Mouse (Mus musculus) testis, adult 10 weeks (tissue): Measurements from ENCODE around the gene 2610507B11Rik. TPM values are rescaled to one million over a fixed set of nuclear protein-coding genes. Genes with fewer than 3 reads are reported as not detected.

Source experiments
- polyA plus RNA-seq: library from polyadenylated mRNA; stranded (reverse); fragments of 350-450 nt; fragmentation: Illumina TruSeq; extraction: RNeasy Lipid Tissue Mini Kit (QIAGEN cat#74804); gene quantifications from one replicate; pipeline ENCODE4 v1.2.3, GENCODE M21; 2014; ENCODE audit warnings: low read depth, low replicate concordance

Gene 2610507B11Rik
- polyA plus RNA-seq, result 126 TPM

DNA sequence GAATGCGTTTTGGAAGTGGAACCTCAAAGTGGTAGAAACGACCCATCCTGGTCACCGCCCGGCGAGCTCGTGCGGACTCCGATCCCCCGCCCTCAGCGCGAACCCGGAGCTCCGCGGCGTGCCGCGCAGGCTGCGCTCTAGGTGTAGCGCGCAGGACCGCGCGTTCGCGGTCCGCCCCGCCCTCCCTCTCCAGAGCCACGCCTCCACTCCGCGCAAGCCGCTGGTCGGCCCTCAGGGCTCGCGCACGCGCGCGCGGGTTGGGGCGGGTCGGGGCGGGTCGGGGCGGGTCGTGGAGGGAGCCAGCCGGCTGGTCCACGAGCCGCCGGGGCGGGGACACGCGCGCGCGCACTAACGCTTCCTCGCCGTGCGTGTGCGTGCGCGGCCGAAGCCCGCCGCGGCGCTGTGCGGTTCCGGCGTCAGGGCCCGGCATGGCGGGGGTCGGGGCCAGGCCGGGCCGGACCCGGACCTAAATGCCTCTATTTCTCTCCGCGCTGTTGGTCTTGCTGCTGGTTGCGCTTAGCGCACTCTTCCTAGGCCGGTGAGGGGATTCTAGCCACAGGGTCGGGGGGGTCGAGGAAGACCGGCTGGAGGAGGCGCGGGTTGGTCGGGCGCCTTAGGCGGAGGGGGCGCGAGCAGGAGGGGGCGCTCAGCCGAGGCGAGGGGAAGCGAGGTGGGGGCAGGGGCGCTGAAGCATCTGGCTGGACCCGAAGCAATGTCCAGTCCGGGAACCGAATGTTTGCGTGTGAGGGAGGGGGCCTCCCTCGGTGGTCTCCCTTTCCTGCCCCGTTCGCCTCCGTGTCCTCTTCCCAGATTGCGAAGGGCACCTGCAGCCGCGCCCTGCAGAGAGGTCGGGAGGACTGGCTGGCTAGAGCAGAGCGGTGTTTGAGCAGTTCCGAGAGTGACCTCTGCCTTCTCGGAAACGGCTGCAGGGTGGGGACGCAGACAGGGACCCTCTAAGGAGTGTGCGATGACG is at the start of gene 2610507B11Rik:
2610507B11Rik (plus strand) TSS at position 373 of the 973 bp plus-strand sequence.

DNA sequence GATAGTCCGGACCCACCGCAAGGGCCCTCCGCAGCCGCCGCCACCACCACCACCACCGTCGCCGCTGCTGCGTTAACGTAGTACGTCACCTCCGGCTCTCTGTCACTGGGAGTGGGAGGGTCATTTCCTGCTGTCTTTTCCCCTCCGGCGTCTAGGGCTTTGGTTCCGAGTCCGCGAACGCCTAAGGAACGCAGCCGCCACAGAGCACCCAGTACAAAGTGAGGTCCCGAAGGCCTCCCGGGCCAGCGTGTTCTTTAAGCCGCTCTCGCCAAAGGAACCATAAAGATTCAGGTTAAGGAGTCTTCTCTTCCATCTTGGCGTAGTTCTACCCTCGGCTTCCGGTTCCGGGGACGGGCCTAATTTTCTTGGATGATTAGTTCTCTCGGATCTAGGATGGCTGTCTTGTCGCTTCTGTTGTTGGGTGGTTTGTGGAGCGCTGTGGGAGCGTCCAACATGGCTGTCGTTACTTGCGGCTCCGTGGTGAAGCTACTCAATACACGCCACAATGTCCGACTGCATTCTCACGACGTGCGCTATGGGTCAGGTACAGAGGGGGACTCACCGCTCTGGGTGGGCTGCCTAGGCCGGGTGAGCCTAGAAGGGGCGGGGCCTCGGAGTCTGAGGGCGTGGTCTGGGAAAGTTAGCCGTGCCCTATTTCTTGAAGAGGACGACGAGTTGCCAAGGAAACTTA is 15.8 kb upstream of the 2610507B11Rik start, which contains the start of the genes Sdf2 and Supt6:
Sdf2 (plus strand) TSS at position 120 of the 691 bp plus-strand sequence.
Supt6 (minus strand) TSS at position 361 of the 691 bp plus-strand sequence.

GRCm38 (mm10) chr11:78290654-78291053 is 29.1 kb downstream of the 2610507B11Rik start, which contains the start of gene BC030499:
TSS of gene BC030499 (plus strand) at chr11:78290841.

DNA sequence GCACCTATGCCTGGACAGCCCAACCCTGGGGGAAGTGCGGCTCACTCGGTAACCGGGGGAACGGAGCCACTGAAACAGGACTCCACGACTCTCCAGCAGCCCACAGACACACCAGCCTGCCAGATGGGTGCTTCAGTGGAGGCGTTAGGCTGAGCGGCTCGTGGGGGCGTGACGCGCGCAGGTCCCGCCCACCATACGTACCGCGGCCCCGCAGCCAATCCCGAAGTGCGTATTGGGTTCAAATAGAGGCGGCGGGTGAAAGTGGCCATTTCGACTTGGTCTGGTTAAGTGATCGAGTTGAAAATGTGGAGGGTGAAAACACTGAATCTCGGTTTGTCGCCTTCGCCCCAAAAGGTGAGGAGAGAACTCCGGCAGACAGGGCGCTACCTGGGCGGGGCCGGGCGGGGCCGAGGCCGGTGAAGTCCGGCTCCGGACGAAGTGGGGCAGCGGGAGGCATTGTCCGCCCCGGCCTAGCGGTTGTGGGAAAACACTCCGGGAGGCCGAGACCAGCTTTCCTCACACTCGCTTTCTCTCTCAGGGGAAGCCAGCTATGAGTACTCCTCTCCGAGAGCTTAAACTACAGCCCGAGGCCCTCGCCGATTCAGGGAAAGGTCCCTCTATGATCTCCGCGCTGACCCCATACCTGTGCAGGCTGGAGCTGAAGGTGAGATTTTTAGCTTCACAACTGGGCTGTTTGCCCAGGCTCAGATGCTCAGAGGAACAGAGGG is 40.0 kb downstream of the 2610507B11Rik start, which contains the start of gene Spag5:
Spag5 (plus strand) TSS at position 173 of the 728 bp plus-strand sequence.

GRCm38 (mm10) chr11:78322860-78323259 is 61.3 kb downstream of the 2610507B11Rik start, which contains the start of gene Aldoc:
TSS of gene Aldoc (plus strand) at chr11:78322968.

GRCm38 (mm10) chr11:78327634-78328511 is 66.3 kb downstream of the 2610507B11Rik start, which contains the start of gene Pigs:
TSS of gene Pigs (plus strand) at chr11:78328415.

Other genes starting within 250 kb of the 2610507B11Rik start
- 3.7 TPM for gene Dhrs13, start 229.5 kb upstream of the 2610507B11Rik start, polyA plus RNA-seq
- 3.7 TPM for gene Flot2, start 223.8 kb upstream of the 2610507B11Rik start, polyA plus RNA-seq
- 4.5 TPM for gene Eral1, start 181.4 kb upstream of the 2610507B11Rik start, polyA plus RNA-seq
- gene Fam222b, start 167.1 kb upstream of the 2610507B11Rik start, polyA plus RNA-seq, result 4.6 TPM
- 0.08 TPM for gene Traf4, start 96.2 kb upstream of the 2610507B11Rik start, polyA plus RNA-seq
- gene Nek8, start 85.1 kb upstream of the 2610507B11Rik start, polyA plus RNA-seq, result 5.8 TPM
- 44.7 TPM for gene Tlcd1, start 85.0 kb upstream of the 2610507B11Rik start, polyA plus RNA-seq
- gene Rpl23a, start 78.2 kb upstream of the 2610507B11Rik start, polyA plus RNA-seq, result 243 TPM
- 2.0 TPM for gene Rab34, start 73.3 kb upstream of the 2610507B11Rik start, polyA plus RNA-seq
- 338 TPM for gene Proca1, start 68.4 kb upstream of the 2610507B11Rik start, polyA plus RNA-seq
- 11.0 TPM for gene Sdf2, start 16.0 kb upstream of the 2610507B11Rik start, polyA plus RNA-seq
- gene Supt6, start 15.8 kb upstream of the 2610507B11Rik start, polyA plus RNA-seq, result 19.5 TPM
- 0.46 TPM for gene BC030499, start 29.1 kb downstream of the 2610507B11Rik start, polyA plus RNA-seq
- 48.0 TPM for gene Spag5, start 39.8 kb downstream of the 2610507B11Rik start, polyA plus RNA-seq
- gene Aldoc, start 61.2 kb downstream of the 2610507B11Rik start, polyA plus RNA-seq, result 4.2 TPM
- gene Pigs, start 66.7 kb downstream of the 2610507B11Rik start, polyA plus RNA-seq, result 3.7 TPM
- gene Unc119, start 81.7 kb downstream of the 2610507B11Rik start, polyA plus RNA-seq, result 9.2 TPM
- gene Foxn1, start 124.8 kb downstream of the 2610507B11Rik start, polyA plus RNA-seq, result not detected
- 0.41 TPM for gene Slc13a2, start 160.5 kb downstream of the 2610507B11Rik start, polyA plus RNA-seq
- 0.31 TPM for gene Slc46a1, start 203.9 kb downstream of the 2610507B11Rik start, polyA plus RNA-seq
- gene Sarm1, start 236.0 kb downstream of the 2610507B11Rik start, polyA plus RNA-seq, result 0.15 TPM
- 0.73 TPM for gene Vtn, start 237.3 kb downstream of the 2610507B11Rik start, polyA plus RNA-seq
- gene Sebox, start 241.7 kb downstream of the 2610507B11Rik start, polyA plus RNA-seq, result not detected